ENCODE assay signal across 23 mouse cellular contexts in the genomic region with DNA sequence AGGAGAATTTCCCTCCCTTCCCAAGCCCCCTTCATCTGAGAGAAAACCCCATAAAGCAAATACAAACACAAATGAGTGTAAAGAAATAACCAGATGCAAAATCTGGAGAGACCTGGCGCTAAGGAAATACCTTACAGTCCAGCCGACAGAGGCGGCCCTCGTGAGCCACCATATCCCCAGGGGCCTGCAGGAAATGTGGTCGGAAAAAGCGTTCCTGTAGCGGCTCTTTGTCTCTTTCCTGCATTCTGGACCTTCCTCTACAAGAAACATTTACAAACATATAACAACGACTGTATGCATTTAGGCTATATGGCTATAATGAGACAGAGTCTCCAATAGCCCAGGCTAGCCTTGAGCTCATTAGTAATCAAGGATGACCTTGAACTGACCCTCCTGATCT. TPM values are rescaled to one million over a fixed set of nuclear protein-coding genes. Genes with fewer than 3 reads are reported as not detected.
"Had no signal": no experiment of that assay in that cellular context is flagged by ENCODE, and none has a peak within 500 bp of the region (broad histone marks: within the 10 kb centered on the region; RNA-seq: fewer than 3 reads in every experiment).

No protein-coding gene starts in this region.

- H3K4me2 ChIP-seq: heart, embryonic 12.5 days; hindbrain, embryonic 12.5 days; hindbrain, embryonic 14.5 days; intestine, embryonic 15.5 days; limb, embryonic 12.5 days; liver, embryonic 12.5 days had no signal

- H3K4me3 ChIP-seq: heart, embryonic 12.5 days; hindbrain, embryonic 10.5 days; hindbrain, embryonic 12.5 days; intestine, embryonic 15.5 days; limb, embryonic 12.5 days; liver, embryonic 12.5 days had no signal

- H3K4me1 ChIP-seq: hindbrain, embryonic 10.5 days; hindbrain, embryonic 12.5 days; intestine, embryonic 15.5 days; limb, embryonic 12.5 days; liver, embryonic 12.5 days had no signal

- ATAC-seq: inflammation-experienced regulatory T-cells, adult 6 months; liver, embryonic 12.5 days had no signal

- H3K27ac ChIP-seq: hindbrain, embryonic 10.5 days; hindbrain, embryonic 12.5 days; hindbrain, embryonic 14.5 days; intestine, embryonic 15.5 days; layer of hippocampus, adult 2 months; limb, embryonic 12.5 days; liver, embryonic 12.5 days had no signal

- DNase-seq: gastrocnemius, postnatal 14 days; gastrocnemius, postnatal 36 days had no signal

- H3K27me3 ChIP-seq: heart, embryonic 12.5 days; hindbrain, embryonic 12.5 days; intestine, embryonic 15.5 days; limb, embryonic 12.5 days; liver, embryonic 12.5 days had no signal

- H3K36me3 ChIP-seq: hindbrain, embryonic 10.5 days; hindbrain, embryonic 12.5 days; intestine, embryonic 15.5 days; limb, embryonic 12.5 days; liver, embryonic 12.5 days had no signal

- H3K9ac ChIP-seq: forebrain, postnatal 0 days; heart, embryonic 12.5 days; hindbrain, embryonic 12.5 days; hindbrain, embryonic 14.5 days; intestine, embryonic 15.5 days; limb, embryonic 12.5 days; liver, embryonic 12.5 days had no signal

- H3K9me3 ChIP-seq: heart, embryonic 12.5 days; hindbrain, embryonic 10.5 days; hindbrain, embryonic 12.5 days; intestine, embryonic 15.5 days; limb, embryonic 12.5 days; liver, embryonic 12.5 days had no signal

RNA-seq across cellular contexts. Expression of a gene that starts 23.7 kb away (rescaled TPM):
- total RNA-seq: gastrocnemius, adult 18-20 months; gastrocnemius, postnatal 36 days; heart, adult 18-20 months; heart, postnatal 10 days; heart, postnatal 25 days; heart, postnatal 4 days; liver, adult 2 months had no signal
- polyA plus RNA-seq: heart, embryonic 12.5 days; heart, embryonic 14.5 days; heart, embryonic 16.5 days; inflammation-experienced regulatory T-cells, adult 6 months; intestine, embryonic 15.5 days; intestine, postnatal 0 days; kidney, embryonic 14.5 days; kidney, embryonic 16.5 days; liver, adult 2 months; liver, embryonic 12.5 days had no signal
